Mouse (Mus musculus): ENCODE data around the gene Olfr111. TPM values are rescaled to one million over a fixed set of nuclear protein-coding genes. Genes with fewer than 3 reads are reported as not detected.

Olfr111 gene
- polyA plus RNA-seq (2012; ENCODE audit: low replicate concordance): not detected in 2 replicates

GRCm38 (mm10) chr17:37507730-37508129 is at the start of gene Olfr111:
TSS of gene Olfr111 (plus strand) at chr17:37508030.

GRCm38 (mm10) chr17:37458616-37459015 is 49.2 kb upstream of the Olfr111 start, which contains the start of gene Olfr109:
TSS of gene Olfr109 (plus strand) at chr17:37458916.

GRCm38 (mm10) chr17:37483452-37483851 is 24.4 kb upstream of the Olfr111 start, which contains the start of gene H2-M2:
TSS of gene H2-M2 (minus strand) at chr17:37483552.

GRCm38 (mm10) chr17:37491930-37492518 is 15.8 kb upstream of the Olfr111 start, which contains the start of gene Olfr110:
TSS of gene Olfr110 (plus strand) at chr17:37492468.

GRCm38 (mm10) chr17:37569351-37569750 is 61.5 kb downstream of the Olfr111 start, which contains the start of gene Olfr112:
TSS of gene Olfr112 (minus strand) at chr17:37569451.

GRCm38 (mm10) chr17:37577563-37577962 is 69.7 kb downstream of the Olfr111 start, which contains the start of gene Olfr113:
TSS of gene Olfr113 (minus strand) at chr17:37577663.

Other genes starting within 250 kb of the Olfr111 start
- gene Olfr98, start 244.3 kb upstream of the Olfr111 start, polyA plus RNA-seq (2012; ENCODE audit: low replicate concordance): not detected in 2 replicates
- gene H2-M3, start 237.8 kb upstream of the Olfr111 start, polyA plus RNA-seq (2012; ENCODE audit: low replicate concordance): 2.8 and 9.9 TPM in 2 replicates
- not detected in 2 replicates for gene Olfr99, start 224.6 kb upstream of the Olfr111 start, polyA plus RNA-seq (2012; ENCODE audit: low replicate concordance)
- gene Olfr101, start 203.7 kb upstream of the Olfr111 start, polyA plus RNA-seq (2012; ENCODE audit: low replicate concordance): not detected in 2 replicates
- gene Olfr102, start 191.0 kb upstream of the Olfr111 start, polyA plus RNA-seq (2012; ENCODE audit: low replicate concordance): not detected in 2 replicates
- gene Olfr103, start 168.3 kb upstream of the Olfr111 start, polyA plus RNA-seq (2012; ENCODE audit: low replicate concordance): not detected in 2 replicates
- gene Olfr104-ps, start 148.4 kb upstream of the Olfr111 start, polyA plus RNA-seq (2012; ENCODE audit: low replicate concordance): not detected in 2 replicates
- gene Olfr105-ps, start 129.0 kb upstream of the Olfr111 start, polyA plus RNA-seq (2012; ENCODE audit: low replicate concordance): not detected in 2 replicates
- not detected in 2 replicates for gene Olfr106-ps, start 117.6 kb upstream of the Olfr111 start, polyA plus RNA-seq (2012; ENCODE audit: low replicate concordance)
- gene Olfr107, start 108.8 kb upstream of the Olfr111 start, polyA plus RNA-seq (2012; ENCODE audit: low replicate concordance): not detected in 2 replicates
- gene Olfr108, start 62.5 kb upstream of the Olfr111 start, polyA plus RNA-seq (2012; ENCODE audit: low replicate concordance): not detected in 2 replicates
- not detected in 2 replicates for gene Olfr109, start 49.1 kb upstream of the Olfr111 start, polyA plus RNA-seq (2012; ENCODE audit: low replicate concordance)
- gene H2-M2, start 24.5 kb upstream of the Olfr111 start, polyA plus RNA-seq (2012; ENCODE audit: low replicate concordance): 0.64 and 1.3 TPM in 2 replicates
- not detected in 2 replicates for gene Olfr110, start 15.6 kb upstream of the Olfr111 start, polyA plus RNA-seq (2012; ENCODE audit: low replicate concordance)
- gene Olfr112, start 61.4 kb downstream of the Olfr111 start, polyA plus RNA-seq (2012; ENCODE audit: low replicate concordance): not detected in 2 replicates
- gene Olfr113, start 69.6 kb downstream of the Olfr111 start, polyA plus RNA-seq (2012; ENCODE audit: low replicate concordance): not detected in 2 replicates
- not detected in 2 replicates for gene Olfr114, start 84.7 kb downstream of the Olfr111 start, polyA plus RNA-seq (2012; ENCODE audit: low replicate concordance)
- not detected in 2 replicates for gene Olfr115, start 119.1 kb downstream of the Olfr111 start, polyA plus RNA-seq (2012; ENCODE audit: low replicate concordance)
- not detected in 2 replicates for gene Olfr116, start 119.2 kb downstream of the Olfr111 start, polyA plus RNA-seq (2012; ENCODE audit: low replicate concordance)
- gene Olfr117, start 155.8 kb downstream of the Olfr111 start, polyA plus RNA-seq (2012; ENCODE audit: low replicate concordance): not detected in 2 replicates
- gene Olfr118, start 159.0 kb downstream of the Olfr111 start, polyA plus RNA-seq (2012; ENCODE audit: low replicate concordance): not detected in 2 replicates
- gene Olfr119, start 188.5 kb downstream of the Olfr111 start, polyA plus RNA-seq (2012; ENCODE audit: low replicate concordance): not detected in 2 replicates
- not detected in 2 replicates for gene Olfr120, start 213.8 kb downstream of the Olfr111 start, polyA plus RNA-seq (2012; ENCODE audit: low replicate concordance)
- gene Olfr121, start 240.8 kb downstream of the Olfr111 start, polyA plus RNA-seq (2012; ENCODE audit: low replicate concordance): not detected in 2 replicates